Mouse (Mus musculus) megakaryocyte, embryonic 14.5 days (primary cell): ENCODE measurements around the gene Parp1.

Experiments used
- FLI1 ChIP-seq: IDR thresholded peaks from 2 replicates; pipeline ENCODE4 v1.6.1; 2012; ENCODE audit warnings: low read length, inconsistent platforms, mixed read lengths
- GATA1 ChIP-seq: IDR thresholded peaks from 3 replicates; pipeline ENCODE4 v1.6.1; 2012; ENCODE audit warnings: mixed read lengths, low read length, inconsistent platforms, borderline replicate concordance

- TF ChIP-seq FLI1 = no peak
- no peak for TF ChIP-seq GATA1
These were observed 3.8 kb upstream of the Parp1 start for GRCm38 (mm10) chr1:180564885-180565284.
